Mouse (Mus musculus) E14TG2a.4 (cell line): ENCODE measurements around the gene Fgf15.

Source experiments
- H3K27me3 ChIP-seq: 2 replicates; pipeline ENCODE4 v1.6.1; 2014; ENCODE audit warnings: low read length, control low read depth; ENCODE audit not compliant: insufficient read depth
- H3K36me3 ChIP-seq: 2 replicates; pipeline ENCODE4 v1.6.1; 2014; ENCODE audit warnings: low read length, control low read depth; ENCODE audit not compliant: insufficient read depth
- H3K4me1 ChIP-seq: replicated peaks from 2 replicates; pipeline ENCODE4 v1.6.1; 2014; ENCODE audit warnings: low read depth, low read length, control low read depth
- H3K4me3 ChIP-seq: replicated peaks from 2 replicates; pipeline ENCODE4 v1.5.1; 2014; ENCODE audit warnings: mild to moderate bottlenecking, low read length
- H3K9me3 ChIP-seq: 2 replicates; pipeline ENCODE4 v1.6.1; 2014; ENCODE audit warnings: low read length, control low read depth
- CTCF ChIP-seq: conservative IDR thresholded peaks from 2 replicates; pipeline ENCODE4 v1.5.1; 2014; ENCODE audit warnings: low read length
- NANOG ChIP-seq: IDR thresholded peaks from 2 replicates; pipeline ENCODE4 v1.6.1; 2014; ENCODE audit warnings: borderline replicate concordance, low read length, mixed read lengths
- POU5F1 ChIP-seq: IDR thresholded peaks from 2 replicates; pipeline ENCODE4 v1.6.1; 2014; ENCODE audit warnings: low read length, borderline replicate concordance

Fgf15 gene

GRCm38 (mm10) chr7:144938661-144939343 lies 42.5 kb downstream of the Fgf15 start:
- Histone ChIP-seq H3K4me3 (peak overlapping the region; percentile 92), H3K27me3 (peaks cover 15% of the 10 kb centered on the region), H3K9me3 (no peaks in the 10 kb centered on the region), H3K4me1 (peaks cover 72% of the 10 kb centered on the region), H3K36me3 (peaks cover 42% of the 10 kb centered on the region)
- TF ChIP-seq POU5F1 (no peak), NANOG (no peak), CTCF (no peak)

DNA sequence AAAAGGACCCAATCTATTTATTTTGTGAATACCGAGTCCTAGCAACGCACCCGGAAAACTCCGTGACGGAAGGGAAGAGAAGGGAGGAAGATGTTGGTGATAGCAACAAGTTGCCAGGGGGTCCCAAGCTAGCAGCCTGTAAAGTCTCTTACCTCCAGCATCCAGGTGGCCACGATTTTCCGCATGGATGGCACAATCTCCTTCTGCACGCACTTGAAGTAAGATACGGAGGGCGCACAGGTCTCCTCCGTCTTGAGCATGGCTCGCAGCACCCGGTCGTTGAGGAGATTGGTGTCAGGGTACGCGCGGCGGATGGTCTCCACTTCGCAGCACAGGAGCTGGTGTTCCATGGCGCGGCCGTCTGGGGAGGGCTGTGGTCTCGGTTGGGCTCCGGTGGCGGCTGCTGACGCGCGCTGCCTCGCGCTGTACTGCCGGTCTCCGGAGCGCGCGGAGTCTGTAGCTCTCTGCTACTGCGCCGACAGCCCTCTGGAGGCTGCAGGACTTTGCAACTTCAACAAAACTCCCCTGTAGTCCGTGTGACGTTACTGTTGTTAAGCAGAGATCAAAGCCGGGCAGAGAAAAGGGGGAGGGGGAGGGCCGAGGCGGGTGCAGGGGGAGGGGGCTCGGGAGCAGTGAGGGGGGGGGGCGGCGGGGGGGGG lies 43.1 kb downstream of the Fgf15 start, which contains the start of gene Ccnd1:
TSS of gene Ccnd1 (minus strand) at position 582 of the 659 bp plus-strand sequence.
- peaks cover 15% of the 10 kb centered on the region for H3K27me3 ChIP-seq
- peak within 1 kb of the TSS; percentile 92 for H3K4me3 ChIP-seq
- H3K36me3 ChIP-seq = peaks cover 35% of the 10 kb centered on the region
- peaks cover 71% of the 10 kb centered on the region for H3K4me1 ChIP-seq
- no peak for TF ChIP-seq CTCF
- no peak for TF ChIP-seq NANOG
- TF ChIP-seq POU5F1 = no peak
- no peaks in the 10 kb centered on the region for H3K9me3 ChIP-seq

DNA sequence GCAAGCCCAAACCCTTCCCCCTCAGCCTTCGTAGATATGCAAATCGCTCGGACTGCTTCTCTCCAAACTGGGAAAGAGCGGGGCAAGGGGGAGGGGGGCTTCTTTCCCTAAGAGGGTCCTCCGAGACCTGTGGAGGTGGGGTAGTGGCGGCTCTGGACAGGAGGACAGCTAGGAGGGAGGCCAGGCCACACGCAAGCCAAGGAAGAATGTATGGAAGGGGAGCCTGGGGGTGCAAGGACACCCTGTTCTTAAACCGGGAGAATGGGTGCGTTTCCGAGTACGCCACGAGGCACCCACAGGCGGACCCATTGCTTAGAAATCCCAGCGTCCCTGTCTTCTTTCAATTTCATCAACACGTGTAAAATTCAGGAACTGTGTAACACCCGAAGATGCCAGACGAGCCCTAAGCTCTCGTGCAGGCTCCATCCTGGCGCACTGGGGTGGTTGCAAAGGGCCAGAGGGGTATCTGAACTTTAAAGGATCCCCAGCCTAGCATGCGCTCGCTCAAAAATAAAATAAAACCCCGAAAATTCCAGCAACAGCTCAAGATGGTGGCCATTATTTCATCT lies 43.8 kb downstream of the Fgf15 start:
- H3K4me1 ChIP-seq = peaks cover 65% of the 10 kb centered on the region
- TF ChIP-seq POU5F1 = no peak

DNA sequence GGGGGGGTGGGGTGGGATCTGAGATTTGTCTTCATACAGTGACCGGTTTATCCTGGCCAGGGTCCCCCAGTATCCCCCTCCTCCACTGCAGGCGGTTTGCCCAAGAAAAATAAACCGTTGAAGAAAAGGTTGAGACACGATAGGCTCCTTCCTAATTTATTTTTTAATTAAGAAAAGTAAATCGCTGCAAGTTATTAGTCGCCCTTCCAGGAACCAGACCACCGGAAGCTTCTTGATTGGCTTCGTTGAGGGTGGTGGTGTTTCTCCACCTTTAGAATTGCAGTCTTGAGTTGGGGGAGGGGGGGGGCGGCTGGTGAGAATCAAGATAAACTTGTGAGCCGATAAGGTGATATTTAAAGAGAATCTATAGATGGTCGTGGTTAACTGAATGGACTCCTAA lies 44.3 kb downstream of the Fgf15 start:
- TF ChIP-seq NANOG (no peak), POU5F1 (no peak), CTCF (no peak)
- Histone ChIP-seq H3K9me3 (no peaks in the 10 kb centered on the region), H3K27me3 (peaks cover 17% of the 10 kb centered on the region), H3K4me3 (peak overlapping the region; percentile 84), H3K4me1 (peaks cover 60% of the 10 kb centered on the region), H3K36me3 (peaks cover 27% of the 10 kb centered on the region)

More for the DNA sequence above, 43.8 kb downstream of the Fgf15 start:
- Histone ChIP-seq H3K4me3 (peak overlapping the region; percentile 84), H3K27me3 (peaks cover 17% of the 10 kb centered on the region), H3K36me3 (peaks cover 31% of the 10 kb centered on the region), H3K9me3 (no peaks in the 10 kb centered on the region)

DNA sequence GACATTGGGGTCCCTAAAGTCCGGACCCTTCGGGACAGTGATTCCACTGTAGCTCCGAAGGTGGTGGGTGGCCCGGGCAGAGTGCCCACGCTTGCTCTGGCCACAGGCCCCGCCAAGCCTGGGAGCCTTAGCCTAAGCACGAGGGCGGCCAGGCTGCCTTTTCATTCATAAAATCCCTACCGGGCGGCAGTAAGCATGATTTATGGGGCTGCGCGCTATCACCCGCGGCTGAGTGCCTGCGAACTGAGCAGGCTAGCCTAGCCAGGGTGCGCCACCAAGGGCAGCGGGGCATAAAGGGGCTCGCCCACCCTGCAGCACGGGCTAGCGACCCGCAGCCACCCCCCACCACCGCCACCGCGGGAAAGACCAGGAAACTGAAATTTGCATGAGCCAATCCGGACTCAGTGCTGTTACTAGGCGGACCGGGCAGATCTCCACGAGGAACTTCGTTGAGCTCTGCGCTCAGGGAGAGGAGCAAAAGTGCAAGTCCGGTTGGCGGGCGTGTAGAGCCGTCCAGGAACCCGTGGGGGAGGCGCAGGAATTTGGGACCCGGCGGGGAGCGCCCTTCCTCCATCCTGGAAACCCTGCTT lies 45.0 kb downstream of the Fgf15 start:
- Histone ChIP-seq H3K4me3 (peak overlapping the region; percentile 84), H3K4me1 (peaks cover 55% of the 10 kb centered on the region), H3K27me3 (peaks cover 17% of the 10 kb centered on the region), H3K36me3 (peaks cover 19% of the 10 kb centered on the region), H3K9me3 (no peaks in the 10 kb centered on the region)
- TF ChIP-seq CTCF (no peak), POU5F1 (no peak), NANOG (no peak)

GRCm38 (mm10) chr7:144942071-144942743 lies 45.9 kb downstream of the Fgf15 start:
- peak overlapping the region; percentile 84 for H3K4me3 ChIP-seq
- H3K27me3 ChIP-seq = peaks cover 17% of the 10 kb centered on the region
- H3K36me3 ChIP-seq = peaks cover 11% of the 10 kb centered on the region
- no peaks in the 10 kb centered on the region for H3K9me3 ChIP-seq
- peaks cover 53% of the 10 kb centered on the region for H3K4me1 ChIP-seq
- no peak for TF ChIP-seq NANOG
- no peak for TF ChIP-seq POU5F1
- TF ChIP-seq CTCF = no peak

DNA sequence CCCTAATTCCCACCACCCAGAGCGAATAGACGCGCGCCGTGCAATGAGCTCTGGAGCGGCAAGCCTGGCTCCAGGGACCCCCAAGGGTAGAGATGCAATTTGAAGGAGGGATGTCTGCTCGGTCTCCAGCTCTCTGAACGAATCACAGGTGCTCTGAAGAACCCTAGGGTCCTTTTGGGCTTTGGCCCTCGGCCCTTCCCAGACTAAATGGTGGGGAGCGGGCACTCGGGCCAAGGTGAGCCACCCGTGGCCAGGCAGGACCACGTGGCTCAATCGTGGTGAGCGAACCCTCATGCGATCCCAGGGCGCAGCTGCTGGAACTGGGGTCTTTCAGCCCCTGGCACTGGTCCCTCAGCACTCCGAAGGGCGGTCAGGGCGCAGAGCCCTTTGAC lies 46.4 kb downstream of the Fgf15 start:
- H3K4me3 ChIP-seq = peak overlapping the region; percentile 84
- peaks cover 6% of the 10 kb centered on the region for H3K36me3 ChIP-seq
- H3K27me3 ChIP-seq = peaks cover 17% of the 10 kb centered on the region
- no peak for TF ChIP-seq NANOG
- no peaks in the 10 kb centered on the region for H3K9me3 ChIP-seq
- H3K4me1 ChIP-seq = peaks cover 50% of the 10 kb centered on the region

DNA sequence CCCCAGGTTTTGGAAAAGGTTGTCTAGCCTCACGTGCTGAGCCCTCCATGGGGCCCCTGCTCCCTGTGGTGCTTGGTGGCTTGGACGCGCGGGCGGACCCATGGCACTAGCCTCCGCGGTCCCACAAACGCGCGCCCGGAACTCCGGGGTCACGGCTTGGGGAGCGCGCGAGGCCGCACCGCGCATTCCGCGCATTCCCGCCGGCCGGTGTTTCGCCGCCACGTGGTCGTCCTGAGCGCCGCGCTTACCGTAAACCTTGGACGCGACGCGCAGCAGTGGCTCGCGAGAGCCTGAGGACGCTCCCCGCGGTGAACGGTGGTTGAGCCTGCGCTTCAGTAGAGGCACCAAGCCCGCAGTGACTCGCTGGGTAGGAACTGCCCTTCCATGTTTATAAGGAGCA lies 46.9 kb downstream of the Fgf15 start:
- peaks cover 12% of the 10 kb centered on the region for H3K27me3 ChIP-seq
- peak overlapping the region; percentile 84 for H3K4me3 ChIP-seq
- no peak for TF ChIP-seq CTCF
- no peak for TF ChIP-seq POU5F1
- H3K9me3 ChIP-seq = no peaks in the 10 kb centered on the region
- peaks cover 46% of the 10 kb centered on the region for H3K4me1 ChIP-seq
- H3K36me3 ChIP-seq = peaks cover 3% of the 10 kb centered on the region; the same call in 1 of the 2 replicates
